Mouse (Mus musculus): ENCODE measurements around the gene Ush1g.

GRCm38 (mm10) chr11:115367395-115367944, 45.6 kb upstream of the Ush1g start, which contains the start of gene Hid1:
- TF ChIP-seq CTCF (IDR thresholded peaks at IDR 0.05; ENCODE audit: low read depth, low read length) (no peak), POLR2A (IDR thresholded peaks at IDR 0.05; ENCODE audit: insufficient read depth, low read length) (peak; percentile 20)

Measured in ES-Bruce4 (cell line).